Mouse (Mus musculus) liver, postnatal 0 days (tissue): ENCODE data around the gene Unc13a. TPM values are rescaled to one million over a fixed set of nuclear protein-coding genes. Genes with fewer than 3 reads are reported as not detected.

ENCODE experiments used
- ATAC-seq: fragments of 200-750 bp; cut with Nextera tagmentation; 2 replicates; pipeline ENCODE4 v1.8.0; 2017; ENCODE audit warnings: mild to moderate bottlenecking, moderate library complexity
- DNase-seq: peaks from one replicate; pipeline ENCODE4 v3.0.0-alpha.2; 2016
- H3K27ac ChIP-seq: fragments of 300-500 bp; sonication (generic); 2 replicates; pipeline ENCODE4 v1.5.1; 2014; ENCODE audit warnings: antibody characterized with exemption, moderate library complexity, mild to moderate bottlenecking, low read depth
- H3K27me3 ChIP-seq: fragments of 300-500 bp; sonication (generic); 2 replicates; pipeline ENCODE4 v1.6.1; 2014; ENCODE audit warnings: low read length, control low read depth, mixed read lengths; ENCODE audit not compliant: insufficient read depth
- H3K36me3 ChIP-seq: fragments of 300-500 bp; sonication (generic); replicated peaks from 2 replicates; pipeline ENCODE4 v1.6.1; 2014; ENCODE audit warnings: mild to moderate bottlenecking, control low read depth, low read length, moderate library complexity, mixed read lengths; ENCODE audit not compliant: insufficient read depth
- H3K4me1 ChIP-seq: fragments of 300-500 bp; sonication (generic); 2 replicates; pipeline ENCODE4 v1.6.1; 2014; ENCODE audit warnings: antibody characterized with exemption, mild to moderate bottlenecking, control low read depth; ENCODE audit not compliant: insufficient read depth
- H3K4me2 ChIP-seq: fragments of 300-500 bp; sonication (generic); 2 replicates; pipeline ENCODE4 v1.6.1; 2014; ENCODE audit warnings: low read depth, mild to moderate bottlenecking, low read length, moderate library complexity, mixed read lengths
- H3K4me3 ChIP-seq: fragments of 300-500 bp; sonication (generic); 2 replicates; pipeline ENCODE4 v1.5.1; 2014; ENCODE audit warnings: low read depth, low read length
- H3K9ac ChIP-seq: fragments of 300-500 bp; sonication (generic); replicated peaks from 2 replicates; pipeline ENCODE4 v1.6.1; 2014; ENCODE audit warnings: mild to moderate bottlenecking, moderate library complexity
- H3K9me3 ChIP-seq: fragments of 300-500 bp; sonication (generic); 2 replicates; pipeline ENCODE4 v1.6.1; 2016; ENCODE audit warnings: mild to moderate bottlenecking, control low read depth, low read length, mixed read lengths
- CTCF ChIP-seq: sonication (generic); IDR thresholded peaks from 2 replicates; pipeline ENCODE4 v1.5.1; 2016; ENCODE audit warnings: antibody characterized with exemption, low read depth
- EP300 ChIP-seq: IDR thresholded peaks from 2 replicates; pipeline ENCODE4 v1.6.1; 2016; ENCODE audit warnings: antibody characterized with exemption, low read depth, mild to moderate bottlenecking
- whole genome bisulfite sequencing: fragments of 180-500 bp; shearing (Covaris S2); extraction: QIAGEN DNeasy Blood & Tissue Kit; methylation state at CpG from one replicate; pipeline ENCODE4 v1.1.7; 2014; ENCODE audit not compliant: insufficient replicate concordance; 5-methylcytosine and 5-hydroxymethylcytosine counted together
- polyA plus RNA-seq: library from polyadenylated mRNA; unstranded; fragments of >200 nt; fragmentation: Nextera tagmentation; extraction: Ambion mirVana; gene quantifications from 2 replicates; pipeline ENCODE4 v1.2.1, GENCODE M21; 2015

Gene Unc13a
- polyA plus RNA-seq, 1 experiment from 2014 or later: 0.36 TPM

- H3K36me3 ChIP-seq: peaks cover 6% of the 10 kb centered on the region; the same call in 1 of the 2 replicates
- H3K9ac ChIP-seq: peak overlapping the region; percentile 79
- H3K4me2 ChIP-seq: peak overlapping the region; percentile 86
- H3K9me3 ChIP-seq: no peaks in the 10 kb centered on the region
- peak overlapping the region; percentile 78 for H3K4me3 ChIP-seq
- H3K4me1 ChIP-seq: peaks cover 40% of the 10 kb centered on the region
- WGBS: 2% methylated on average over 57 of the region's 60 CpGs
- peak overlapping the region; percentile 98 for H3K27ac ChIP-seq
- DNase-seq: no peak
- H3K27me3 ChIP-seq: no peaks in the 10 kb centered on the region
- peak; percentile 63 for ATAC-seq
- TF ChIP-seq CTCF (0 out of 2 replicates have a peak, but pooled peaks have one; percentile 1), EP300 (no peak)
These were observed 79.0 kb downstream of the Unc13a start for GRCm38 (mm10) chr8:71592374-71593170.

DNA sequence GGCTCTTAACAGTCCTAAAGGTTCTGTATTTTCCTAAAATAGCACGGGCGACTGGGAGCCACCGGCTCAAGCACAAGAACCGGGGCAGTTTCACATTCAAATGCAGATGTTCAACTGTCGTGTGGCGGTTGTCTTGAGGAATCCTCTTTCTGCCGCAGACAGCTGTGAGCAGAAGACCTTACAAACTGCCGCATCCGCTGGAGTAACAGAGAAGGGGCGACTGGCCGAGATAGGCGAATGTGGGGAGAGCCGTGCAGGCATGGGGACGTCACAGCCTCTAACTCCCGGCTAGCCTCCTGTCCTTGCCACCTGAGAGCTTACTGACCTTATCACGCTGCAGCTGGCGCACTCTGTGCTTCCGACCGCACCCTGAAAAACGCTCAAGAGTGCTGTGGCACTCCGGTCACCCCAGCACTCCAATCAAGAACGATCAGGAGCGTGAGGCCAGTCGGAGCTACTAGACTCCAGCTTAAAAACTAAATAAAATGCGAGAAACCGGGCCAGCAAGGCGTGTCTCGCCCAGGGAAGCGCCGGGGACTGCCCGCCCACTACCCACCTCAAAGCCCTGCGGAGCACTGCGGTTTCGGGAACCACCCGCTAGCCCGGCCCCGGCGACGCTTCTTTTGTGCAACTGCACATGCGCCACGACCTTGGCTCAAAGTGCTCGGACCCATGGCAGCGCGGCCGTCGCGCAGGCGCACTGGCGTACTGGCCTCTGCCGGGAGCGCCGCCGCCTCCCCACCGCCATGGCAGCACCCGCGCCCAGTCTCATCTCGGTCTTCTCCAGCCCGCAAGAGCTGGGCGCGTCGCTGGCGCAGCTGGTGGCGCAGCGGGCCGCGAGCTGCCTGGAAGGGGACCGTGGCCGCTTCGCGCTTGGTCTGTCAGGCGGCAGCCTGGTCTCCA, 79.8 kb downstream of the Unc13a start, which contains the start of gene Pgls:
Gene Pgls, plus strand, starts transcription at position 706 of the 903 bp plus-strand sequence.
- Histone ChIP-seq H3K4me3 (peak within 1 kb of the TSS; percentile 78), H3K36me3 (peaks cover 6% of the 10 kb centered on the region; the same call in 1 of the 2 replicates), H3K27ac (peak within 1 kb of the TSS; percentile 98), H3K27me3 (no peaks in the 10 kb centered on the region), H3K9me3 (no peaks in the 10 kb centered on the region), H3K4me2 (peak within 1 kb of the TSS; percentile 86), H3K9ac (peak within 1 kb of the TSS; percentile 79), H3K4me1 (peaks cover 40% of the 10 kb centered on the region)
- TF ChIP-seq CTCF: no peak
- TF ChIP-seq EP300: peak; percentile 22; the same call in 1 of the 2 replicates
- DNase-seq (peak; percentile 94), ATAC-seq (peak; percentile 84)
- WGBS: 0% methylated on average over 68 of the region's 71 CpGs

DNA sequence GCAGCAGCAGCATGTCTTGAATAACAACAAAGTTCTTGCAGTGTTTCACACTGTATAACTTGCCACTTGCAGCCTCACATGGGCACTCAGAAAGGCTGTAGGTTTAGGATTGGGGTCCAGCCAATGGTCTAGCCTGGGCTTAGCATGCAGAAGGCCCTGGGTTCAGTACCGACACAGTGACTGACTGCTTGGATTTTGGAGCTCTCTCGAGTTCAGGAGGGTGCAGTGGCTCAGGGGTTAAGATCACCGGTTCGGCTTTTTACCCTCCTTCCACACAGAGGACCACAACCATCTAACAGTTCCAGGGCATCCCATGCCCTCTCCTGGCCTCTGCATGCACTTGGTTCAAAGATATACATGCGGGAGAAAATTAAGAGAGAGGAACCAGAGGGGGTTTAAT, 80.5 kb downstream of the Unc13a start:
- TF ChIP-seq CTCF (no peak), EP300 (no peak)
- Histone ChIP-seq H3K27me3 (no peaks in the 10 kb centered on the region), H3K4me2 (peak overlapping the region; percentile 86), H3K36me3 (peaks cover 6% of the 10 kb centered on the region; the same call in 1 of the 2 replicates), H3K27ac (peak overlapping the region; percentile 98), H3K4me3 (peak overlapping the region; percentile 78), H3K9me3 (no peaks in the 10 kb centered on the region), H3K9ac (peak overlapping the region; percentile 79), H3K4me1 (peaks cover 37% of the 10 kb centered on the region)
- DNase-seq: no peak
- WGBS: 22% methylated on average over 5 of the region's 5 CpGs
- ATAC-seq: no peak

DNA sequence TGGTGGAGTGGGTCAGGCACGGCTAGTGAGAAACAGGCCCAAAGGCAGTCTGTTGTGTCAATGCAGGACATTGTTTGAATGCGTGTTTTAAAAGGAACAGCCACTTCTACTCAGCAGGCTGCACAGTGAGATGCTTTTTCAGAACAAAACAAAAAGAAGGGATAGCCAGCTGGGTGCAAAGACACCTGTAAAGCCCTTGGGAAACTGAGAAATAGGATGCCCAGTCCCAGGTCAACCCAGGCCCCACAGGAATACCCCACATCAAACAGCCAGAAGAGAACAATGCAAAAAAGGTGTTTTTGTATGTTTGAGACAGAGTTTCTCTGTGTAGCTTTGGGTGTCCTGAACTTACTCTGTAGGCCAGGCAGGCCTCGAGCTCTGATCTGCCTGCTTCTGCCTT, 82.8 kb downstream of the Unc13a start:
- H3K9me3 ChIP-seq: no peaks in the 10 kb centered on the region
- H3K9ac ChIP-seq: no peak overlapping the region
- H3K27ac ChIP-seq: no peak overlapping the region
- no peaks in the 10 kb centered on the region for H3K27me3 ChIP-seq
- H3K4me1 ChIP-seq: peaks cover 26% of the 10 kb centered on the region
- H3K4me3 ChIP-seq: no peak overlapping the region
- ATAC-seq (no peak), DNase-seq (no peak)
- no peaks in the 10 kb centered on the region for H3K36me3 ChIP-seq
- TF ChIP-seq CTCF (no peak), EP300 (no peak)
- 72% methylated on average over 3 of the region's 3 CpGs for WGBS
- H3K4me2 ChIP-seq: no peak overlapping the region

- H3K4me3 ChIP-seq: no peak overlapping the region
- ATAC-seq (no peak), DNase-seq (peak; percentile 72)
- no peak overlapping the region for H3K27ac ChIP-seq
- 0 out of 2 replicates have a peak, but pooled peaks cover 2% of the 10 kb centered on the region for H3K36me3 ChIP-seq
- 52% methylated on average over 2 of the region's 2 CpGs for WGBS
- H3K4me2 ChIP-seq: no peak overlapping the region
- H3K4me1 ChIP-seq: peaks cover 13% of the 10 kb centered on the region
- no peaks in the 10 kb centered on the region for H3K9me3 ChIP-seq
- no peak overlapping the region for H3K9ac ChIP-seq
- no peaks in the 10 kb centered on the region for H3K27me3 ChIP-seq
- peak; percentile 80 for TF ChIP-seq CTCF
- no peak for TF ChIP-seq EP300
These were observed 84.7 kb downstream of the Unc13a start for GRCm38 (mm10) chr8:71586891-71587290.

DNA sequence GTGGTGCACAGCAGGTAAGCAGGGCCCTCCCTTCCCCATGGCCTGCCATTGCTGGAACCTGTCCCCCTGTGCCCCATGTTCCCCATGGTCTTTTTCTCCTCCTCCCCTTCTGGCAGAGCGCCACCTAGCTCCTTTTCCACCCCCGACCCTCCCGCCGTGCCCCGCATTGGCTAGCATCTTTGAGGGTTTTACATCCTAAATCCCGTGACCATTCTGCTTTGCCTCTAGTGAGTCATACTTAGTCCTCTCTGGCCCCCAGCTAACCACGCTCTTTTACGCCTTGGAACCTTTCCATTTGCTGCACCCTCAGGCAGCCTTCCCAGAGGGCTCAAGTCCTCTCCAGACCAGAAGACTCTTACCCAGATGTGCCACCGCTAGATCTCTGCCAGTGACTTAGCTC, 91.4 kb downstream of the Unc13a start:
- no peak overlapping the region for H3K4me3 ChIP-seq
- H3K27ac ChIP-seq: no peak overlapping the region
- 66% methylated on average over 8 of the region's 9 CpGs for WGBS
- H3K36me3 ChIP-seq: 0 out of 2 replicates have a peak, but pooled peaks cover 2% of the 10 kb centered on the region
- ATAC-seq: no peak
- no peak for TF ChIP-seq EP300
- no peak for TF ChIP-seq CTCF
- no peak for DNase-seq
- H3K9me3 ChIP-seq: no peaks in the 10 kb centered on the region
- H3K4me1 ChIP-seq: no peaks in the 10 kb centered on the region
- H3K4me2 ChIP-seq: no peak overlapping the region
- no peak overlapping the region for H3K9ac ChIP-seq
- no peaks in the 10 kb centered on the region for H3K27me3 ChIP-seq
